Mouse (Mus musculus): ENCODE data around the gene Lrrc10b. TPM values are rescaled to one million over a fixed set of nuclear protein-coding genes. Genes with fewer than 3 reads are reported as not detected.

Gene Lrrc10b
- polyA plus RNA-seq, 1 experiment from 2014 or later = 0.21 TPM

GRCm38 (mm10) chr19:10433879-10434540 is 23.3 kb downstream of the Lrrc10b start:
- peak; percentile 49 for ATAC-seq (replicated peaks; ENCODE audit: extremely low read depth, insufficient read depth, low FRiP score)
- Histone ChIP-seq H3K4me3 (ENCODE audit: low read length) (no peak overlapping the region), H3K9me3 (replicated peaks; ENCODE audit: control insufficient read depth, low read length) (no peaks in the 10 kb centered on the region), H3K4me2 (ENCODE audit: low read depth, low read length) (no peak overlapping the region), H3K9ac (ENCODE audit: low read length) (no peak overlapping the region), H3K36me3 (ENCODE audit: control insufficient read depth, insufficient read depth) (no peaks in the 10 kb centered on the region), H3K27me3 (ENCODE audit: control insufficient read depth, insufficient read depth, low read length) (no peaks in the 10 kb centered on the region), H3K27ac (ENCODE audit: low read length) (peak overlapping the region; percentile 75), H3K4me1 (ENCODE audit: control insufficient read depth, insufficient read depth, low read length) (peaks cover 30% of the 10 kb centered on the region)
- WGBS = 37% methylated on average over 9 of the region's 9 CpGs

GRCm38 (mm10) chr19:10433225-10433624 is 24.0 kb downstream of the Lrrc10b start:
- Histone ChIP-seq H3K4me2 (ENCODE audit: low read depth, low read length) (peak overlapping the region; percentile 13; the same call in 1 of the 2 replicates), H3K4me3 (ENCODE audit: low read length) (no peak overlapping the region), H3K9me3 (replicated peaks; ENCODE audit: control insufficient read depth, low read length) (no peaks in the 10 kb centered on the region), H3K27ac (ENCODE audit: low read length) (peak overlapping the region; percentile 75), H3K4me1 (ENCODE audit: control insufficient read depth, insufficient read depth, low read length) (peaks cover 30% of the 10 kb centered on the region), H3K27me3 (ENCODE audit: control insufficient read depth, insufficient read depth, low read length) (no peaks in the 10 kb centered on the region), H3K36me3 (ENCODE audit: control insufficient read depth, insufficient read depth) (no peaks in the 10 kb centered on the region), H3K9ac (ENCODE audit: low read length) (no peak overlapping the region; the same call in 1 of the 2 replicates)
- WGBS = 39% methylated on average over 7 of the region's 7 CpGs
- 0 out of 2 replicates have a peak, but pooled peaks have one; percentile 7 for ATAC-seq (replicated peaks; ENCODE audit: extremely low read depth, insufficient read depth, low FRiP score)

GRCm38 (mm10) chr19:10431841-10432240 is 25.4 kb downstream of the Lrrc10b start:
- Histone ChIP-seq H3K9ac (ENCODE audit: low read length) (no peak overlapping the region), H3K4me3 (ENCODE audit: low read length) (no peak overlapping the region), H3K27me3 (ENCODE audit: control insufficient read depth, insufficient read depth, low read length) (peaks cover 3% of the 10 kb centered on the region), H3K4me1 (ENCODE audit: control insufficient read depth, insufficient read depth, low read length) (peaks cover 36% of the 10 kb centered on the region), H3K27ac (ENCODE audit: low read length) (no peak overlapping the region), H3K9me3 (replicated peaks; ENCODE audit: control insufficient read depth, low read length) (no peaks in the 10 kb centered on the region), H3K36me3 (ENCODE audit: control insufficient read depth, insufficient read depth) (no peaks in the 10 kb centered on the region), H3K4me2 (ENCODE audit: low read depth, low read length) (no peak overlapping the region)
- WGBS = 50% methylated on average over 4 of the region's 4 CpGs
- no peak for ATAC-seq (replicated peaks; ENCODE audit: extremely low read depth, insufficient read depth, low FRiP score)

GRCm38 (mm10) chr19:10431410-10431809 is 25.9 kb downstream of the Lrrc10b start:
- 29% methylated on average over 3 of the region's 3 CpGs for WGBS
- Histone ChIP-seq H3K36me3 (ENCODE audit: control insufficient read depth, insufficient read depth) (no peaks in the 10 kb centered on the region), H3K4me3 (ENCODE audit: low read length) (no peak overlapping the region), H3K4me1 (ENCODE audit: control insufficient read depth, insufficient read depth, low read length) (peaks cover 36% of the 10 kb centered on the region), H3K9ac (ENCODE audit: low read length) (no peak overlapping the region), H3K27me3 (ENCODE audit: control insufficient read depth, insufficient read depth, low read length) (peaks cover 3% of the 10 kb centered on the region), H3K27ac (ENCODE audit: low read length) (no peak overlapping the region), H3K9me3 (replicated peaks; ENCODE audit: control insufficient read depth, low read length) (no peaks in the 10 kb centered on the region), H3K4me2 (ENCODE audit: low read depth, low read length) (no peak overlapping the region)
- ATAC-seq (replicated peaks; ENCODE audit: extremely low read depth, insufficient read depth, low FRiP score) = no peak

- no peak overlapping the region for H3K27ac ChIP-seq (ENCODE audit: low read length)
- H3K4me2 ChIP-seq (ENCODE audit: low read depth, low read length) = no peak overlapping the region
- peaks cover 36% of the 10 kb centered on the region for H3K4me1 ChIP-seq (ENCODE audit: control insufficient read depth, insufficient read depth, low read length)
- WGBS = 80% methylated on average over 8 of the region's 8 CpGs
- no peak overlapping the region for H3K9ac ChIP-seq (ENCODE audit: low read length)
- no peaks in the 10 kb centered on the region for H3K9me3 ChIP-seq (replicated peaks; ENCODE audit: control insufficient read depth, low read length)
- no peak for ATAC-seq (replicated peaks; ENCODE audit: extremely low read depth, insufficient read depth, low FRiP score)
- no peak overlapping the region for H3K4me3 ChIP-seq (ENCODE audit: low read length)
- H3K27me3 ChIP-seq (ENCODE audit: control insufficient read depth, insufficient read depth, low read length) = peaks cover 9% of the 10 kb centered on the region
- no peaks in the 10 kb centered on the region for H3K36me3 ChIP-seq (ENCODE audit: control insufficient read depth, insufficient read depth)
Observed at GRCm38 (mm10) chr19:10429371-10429770, 27.9 kb downstream of the Lrrc10b start.

GRCm38 (mm10) chr19:10427431-10427830 is 29.8 kb downstream of the Lrrc10b start:
- no peak overlapping the region for H3K27ac ChIP-seq (ENCODE audit: low read length)
- no peak overlapping the region for H3K4me3 ChIP-seq (ENCODE audit: low read length)
- no peak overlapping the region for H3K4me2 ChIP-seq (ENCODE audit: low read depth, low read length)
- no peaks in the 10 kb centered on the region for H3K36me3 ChIP-seq (ENCODE audit: control insufficient read depth, insufficient read depth)
- H3K4me1 ChIP-seq (ENCODE audit: control insufficient read depth, insufficient read depth, low read length) = peaks cover 26% of the 10 kb centered on the region; the same call in 1 of the 2 replicates
- H3K9me3 ChIP-seq (replicated peaks; ENCODE audit: control insufficient read depth, low read length) = no peaks in the 10 kb centered on the region
- ATAC-seq (replicated peaks; ENCODE audit: extremely low read depth, insufficient read depth, low FRiP score) = no peak
- H3K27me3 ChIP-seq (ENCODE audit: control insufficient read depth, insufficient read depth, low read length) = peaks cover 22% of the 10 kb centered on the region
- WGBS = 82% methylated on average over 9 of the region's 9 CpGs
- H3K9ac ChIP-seq (ENCODE audit: low read length) = no peak overlapping the region

GRCm38 (mm10) chr19:10426793-10427192 is 30.5 kb downstream of the Lrrc10b start:
- 45% methylated on average over 6 of the region's 6 CpGs for WGBS
- H3K4me3 ChIP-seq (ENCODE audit: low read length) = no peak overlapping the region
- H3K4me1 ChIP-seq (ENCODE audit: control insufficient read depth, insufficient read depth, low read length) = peaks cover 31% of the 10 kb centered on the region
- peaks cover 25% of the 10 kb centered on the region for H3K27me3 ChIP-seq (ENCODE audit: control insufficient read depth, insufficient read depth, low read length)
- no peaks in the 10 kb centered on the region for H3K9me3 ChIP-seq (replicated peaks; ENCODE audit: control insufficient read depth, low read length)
- H3K36me3 ChIP-seq (ENCODE audit: control insufficient read depth, insufficient read depth) = no peaks in the 10 kb centered on the region
- H3K27ac ChIP-seq (ENCODE audit: low read length) = no peak overlapping the region
- ATAC-seq (replicated peaks; ENCODE audit: extremely low read depth, insufficient read depth, low FRiP score) = no peak
- no peak overlapping the region for H3K9ac ChIP-seq (ENCODE audit: low read length)
- no peak overlapping the region for H3K4me2 ChIP-seq (ENCODE audit: low read depth, low read length)

- no peak for ATAC-seq (replicated peaks; ENCODE audit: extremely low read depth, insufficient read depth, low FRiP score)
- WGBS = 52% methylated on average over 25 of the region's 25 CpGs
Observed at GRCm38 (mm10) chr19:10426312-10426711, 31.0 kb downstream of the Lrrc10b start.

GRCm38 (mm10) chr19:10425484-10426270 is 31.6 kb downstream of the Lrrc10b start:
- no peak overlapping the region for H3K27ac ChIP-seq (ENCODE audit: low read length)
- H3K9me3 ChIP-seq (replicated peaks; ENCODE audit: control insufficient read depth, low read length) = no peaks in the 10 kb centered on the region
- no peak overlapping the region for H3K9ac ChIP-seq (ENCODE audit: low read length)
- WGBS = 57% methylated on average over 13 of the region's 13 CpGs
- no peaks in the 10 kb centered on the region for H3K36me3 ChIP-seq (ENCODE audit: control insufficient read depth, insufficient read depth)
- ATAC-seq (replicated peaks; ENCODE audit: extremely low read depth, insufficient read depth, low FRiP score) = no peak
- H3K27me3 ChIP-seq (ENCODE audit: control insufficient read depth, insufficient read depth, low read length) = peaks cover 29% of the 10 kb centered on the region
- H3K4me2 ChIP-seq (ENCODE audit: low read depth, low read length) = no peak overlapping the region
- peaks cover 27% of the 10 kb centered on the region for H3K4me1 ChIP-seq (ENCODE audit: control insufficient read depth, insufficient read depth, low read length)
- H3K4me3 ChIP-seq (ENCODE audit: low read length) = no peak overlapping the region

More at GRCm38 (mm10) chr19:10426312-10426711, 31.0 kb downstream of the Lrrc10b start:
- peaks cover 27% of the 10 kb centered on the region for H3K4me1 ChIP-seq (ENCODE audit: control insufficient read depth, insufficient read depth, low read length)
- no peaks in the 10 kb centered on the region for H3K9me3 ChIP-seq (replicated peaks; ENCODE audit: control insufficient read depth, low read length)
- peaks cover 28% of the 10 kb centered on the region for H3K27me3 ChIP-seq (ENCODE audit: control insufficient read depth, insufficient read depth, low read length)
- no peak overlapping the region for H3K9ac ChIP-seq (ENCODE audit: low read length)
- no peaks in the 10 kb centered on the region for H3K36me3 ChIP-seq (ENCODE audit: control insufficient read depth, insufficient read depth)
- no peak overlapping the region for H3K4me3 ChIP-seq (ENCODE audit: low read length)
- no peak overlapping the region for H3K4me2 ChIP-seq (ENCODE audit: low read depth, low read length)
- H3K27ac ChIP-seq (ENCODE audit: low read length) = no peak overlapping the region
